Mouse (Mus musculus) liver, adult 2 months (tissue): ENCODE data around the gene Sapcd1. TPM values are rescaled to one million over a fixed set of nuclear protein-coding genes. Genes with fewer than 3 reads are reported as not detected.

Source experiments
- DNase-seq: peaks from one replicate; pipeline ENCODE4 v3.0.0-alpha.2; 2011; ENCODE audit warnings: low read depth, low spot score; ENCODE audit errors: extremely low read depth
- H3K27ac ChIP-seq: fragments of 200-500 bp; replicated peaks from 2 replicates; pipeline ENCODE4 v1.5.1; 2012; ENCODE audit warnings: low read depth, mild to moderate bottlenecking, control low read depth, inconsistent platforms, low read length; ENCODE audit not compliant: insufficient read depth
- H3K27me3 ChIP-seq: fragments of 200-500 bp; 2 replicates; pipeline ENCODE4 v1.6.1; 2012; ENCODE audit warnings: mild to moderate bottlenecking, moderate library complexity, low read length, inconsistent platforms; ENCODE audit not compliant: control insufficient read depth, insufficient read depth
- H3K36me3 ChIP-seq: fragments of 200-500 bp; 2 replicates; pipeline ENCODE4 v1.6.1; 2012; ENCODE audit warnings: low read length, inconsistent platforms; ENCODE audit not compliant: control insufficient read depth, insufficient read depth
- H3K4me1 ChIP-seq: fragments of 200-500 bp; 2 replicates; pipeline ENCODE4 v1.6.1; 2011; ENCODE audit warnings: low read length; ENCODE audit not compliant: control insufficient read depth, insufficient read depth
- H3K4me3 ChIP-seq: fragments of 200-500 bp; 2 replicates; pipeline ENCODE4 v1.5.1; 2011; ENCODE audit warnings: low read depth, mild to moderate bottlenecking, control low read depth, low read length, moderate library complexity; ENCODE audit not compliant: insufficient read depth
- H3K79me2 ChIP-seq: fragments of 200-500 bp; 2 replicates; pipeline ENCODE4 v1.6.1; 2012; ENCODE audit warnings: inconsistent platforms, mild to moderate bottlenecking, low read length, moderate library complexity; ENCODE audit not compliant: control insufficient read depth, insufficient read depth
- H3K9ac ChIP-seq: fragments of 200-500 bp; 2 replicates; pipeline ENCODE4 v1.6.1; 2012; ENCODE audit warnings: low read depth, mild to moderate bottlenecking, control low read depth, inconsistent platforms, low read length
- CTCF ChIP-seq: fragments of 200-500 bp; IDR thresholded peaks from 2 replicates; pipeline ENCODE4 v1.5.1; 2011; ENCODE audit warnings: low read depth, low read length, control low read depth
- POLR2A ChIP-seq: fragments of 200-500 bp; IDR thresholded peaks from 2 replicates; pipeline ENCODE4 v1.6.1; 2011; ENCODE audit warnings: low read length, control low read depth; ENCODE audit not compliant: insufficient read depth; ENCODE audit errors: extremely low read depth
- WGBS: fragments of 180-500 bp; shearing (Covaris S2); methylation state at CpG from one replicate; pipeline ENCODE4 v1.1.7; 2018; 5-methylcytosine and 5-hydroxymethylcytosine counted together
- polyA plus RNA-seq: library from polyadenylated mRNA; depleted of rRNA; stranded (reverse); fragments of >200 nt; gene quantifications from 2 replicates; pipeline ENCODE4 v1.2.3, GENCODE M21; 2012; rRNA removed
- total RNA-seq: library from RNA; depleted of rRNA; stranded (reverse); fragments of >200 nt; gene quantifications from 2 replicates; pipeline ENCODE4 v1.2.3, GENCODE M21; 2014; rRNA removed

Gene Sapcd1
- total and polyA plus RNA-seq, 2 experiments: 0.66 TPM; not detected in 1

GRCm38 (mm10) chr17:34977000-34977399 lies 50.8 kb downstream of the Sapcd1 start:
- WGBS: 84% methylated on average over 20 of the region's 20 CpGs
- no peak overlapping the region for H3K4me3 ChIP-seq
- no peak overlapping the region for H3K27ac ChIP-seq
- H3K36me3 ChIP-seq: no peaks in the 10 kb centered on the region
- no peaks in the 10 kb centered on the region for H3K79me2 ChIP-seq
- H3K9ac ChIP-seq: no peak overlapping the region
- H3K4me1 ChIP-seq: peaks cover 21% of the 10 kb centered on the region
- no peak for TF ChIP-seq POLR2A
- TF ChIP-seq CTCF: no peak
- peak; percentile 53 for DNase-seq
- H3K27me3 ChIP-seq: no peaks in the 10 kb centered on the region

Other genes starting within 250 kb of the Sapcd1 start
Only the 30 nearest of the 46 such genes appear.
- 1.1 TPM in 1 of 2 replicates, not detected in the other for gene Gm20547, start 146.0 kb downstream of the Sapcd1 start, total RNA-seq
- gene Gm20547, start 146.0 kb downstream of the Sapcd1 start, polyA plus RNA-seq: 0.09 TPM in 1 of 2 replicates, not detected in the other
- 101 and 113 TPM in 2 replicates for gene C2, start 129.8 kb downstream of the Sapcd1 start, total RNA-seq
- gene C2, start 129.8 kb downstream of the Sapcd1 start, polyA plus RNA-seq: 65.1 and 82.1 TPM in 2 replicates
- 45.2 and 54.6 TPM in 2 replicates for gene Ehmt2, start 129.5 kb downstream of the Sapcd1 start, total RNA-seq
- 81.8 and 103 TPM in 2 replicates for gene Ehmt2, start 129.5 kb downstream of the Sapcd1 start, polyA plus RNA-seq
- 0.13 and 0.18 TPM in 2 replicates for gene Slc44a4, start 113.5 kb downstream of the Sapcd1 start, total RNA-seq
- 0.34 and 0.35 TPM in 2 replicates for gene Slc44a4, start 113.5 kb downstream of the Sapcd1 start, polyA plus RNA-seq
- gene Neu1, start 96.8 kb downstream of the Sapcd1 start, total RNA-seq: 27.6 and 36.8 TPM in 2 replicates
- gene Neu1, start 96.8 kb downstream of the Sapcd1 start, polyA plus RNA-seq: 52.5 and 62.5 TPM in 2 replicates
- 3.6 and 10.1 TPM in 2 replicates for gene Hspa1b, start 68.8 kb downstream of the Sapcd1 start, total RNA-seq
- 10.0 and 11.2 TPM in 2 replicates for gene Hspa1b, start 68.8 kb downstream of the Sapcd1 start, polyA plus RNA-seq
- not detected in 2 replicates for gene Gm20481, start 58.1 kb downstream of the Sapcd1 start, total RNA-seq
- not detected in 2 replicates for gene Gm20481, start 58.1 kb downstream of the Sapcd1 start, polyA plus RNA-seq
- gene Hspa1a, start 55.9 kb downstream of the Sapcd1 start, total RNA-seq: 0.18 and 0.60 TPM in 2 replicates
- gene Hspa1a, start 55.9 kb downstream of the Sapcd1 start, polyA plus RNA-seq: 0.45 TPM in 2 replicates
- gene Hspa1l, start 55.3 kb downstream of the Sapcd1 start, total RNA-seq: 0.18 TPM in 1 of 2 replicates, not detected in the other
- gene Hspa1l, start 55.3 kb downstream of the Sapcd1 start, polyA plus RNA-seq: 0.05 TPM in 1 of 2 replicates, not detected in the other
- gene Lsm2, start 46.2 kb downstream of the Sapcd1 start, total RNA-seq: 7.9 and 11.1 TPM in 2 replicates
- 55.1 and 63.0 TPM in 2 replicates for gene Lsm2, start 46.2 kb downstream of the Sapcd1 start, polyA plus RNA-seq
- 11.8 and 27.5 TPM in 2 replicates for gene Vars, start 27.0 kb downstream of the Sapcd1 start, total RNA-seq
- 39.8 and 52.7 TPM in 2 replicates for gene Vars, start 27.0 kb downstream of the Sapcd1 start, polyA plus RNA-seq
- 0.07 and 0.09 TPM in 2 replicates for gene Vwa7, start 11.4 kb downstream of the Sapcd1 start, total RNA-seq
- 0.16 and 0.27 TPM in 2 replicates for gene Vwa7, start 11.4 kb downstream of the Sapcd1 start, polyA plus RNA-seq
- gene Msh5, start 18.7 kb upstream of the Sapcd1 start, total RNA-seq: 1.0 and 2.0 TPM in 2 replicates
- gene Msh5, start 18.7 kb upstream of the Sapcd1 start, polyA plus RNA-seq: 1.1 and 3.9 TPM in 2 replicates
- gene Clic1, start 21.9 kb upstream of the Sapcd1 start, total RNA-seq: 15.9 and 20.3 TPM in 2 replicates
- gene Clic1, start 21.9 kb upstream of the Sapcd1 start, polyA plus RNA-seq: 12.2 and 16.8 TPM in 2 replicates
- gene Ddah2, start 31.0 kb upstream of the Sapcd1 start, total RNA-seq: 3.0 and 3.6 TPM in 2 replicates
- 3.8 and 3.9 TPM in 2 replicates for gene Ddah2, start 31.0 kb upstream of the Sapcd1 start, polyA plus RNA-seq
- not detected in 2 replicates for gene Ly6g6c, start 37.4 kb upstream of the Sapcd1 start, total RNA-seq
- gene Ly6g6c, start 37.4 kb upstream of the Sapcd1 start, polyA plus RNA-seq: not detected in 2 replicates
- 0.18 TPM in 1 of 2 replicates, not detected in the other for gene Mpig6b, start 38.2 kb upstream of the Sapcd1 start, total RNA-seq
- 0.06 TPM in 1 of 2 replicates, not detected in the other for gene Mpig6b, start 38.2 kb upstream of the Sapcd1 start, polyA plus RNA-seq
- gene Ly6g6e, start 48.9 kb upstream of the Sapcd1 start, total RNA-seq: 0.37 TPM in 1 of 2 replicates, not detected in the other
- gene Ly6g6e, start 48.9 kb upstream of the Sapcd1 start, polyA plus RNA-seq: 0.33 and 0.35 TPM in 2 replicates
- 0.47 TPM in 1 of 2 replicates, not detected in the other for gene Ly6g6d, start 50.0 kb upstream of the Sapcd1 start, total RNA-seq
- gene Ly6g6d, start 50.0 kb upstream of the Sapcd1 start, polyA plus RNA-seq: 0.24 and 0.67 TPM in 2 replicates
- gene Ly6g6f, start 57.6 kb upstream of the Sapcd1 start, total RNA-seq: not detected in 2 replicates
- gene Ly6g6f, start 57.6 kb upstream of the Sapcd1 start, polyA plus RNA-seq: 0.07 TPM in 2 replicates
- 62.2 and 63.3 TPM in 2 replicates for gene Abhd16a, start 61.2 kb upstream of the Sapcd1 start, total RNA-seq
- 78.4 and 83.0 TPM in 2 replicates for gene Abhd16a, start 61.2 kb upstream of the Sapcd1 start, polyA plus RNA-seq
- gene Ly6g5c, start 80.3 kb upstream of the Sapcd1 start, total RNA-seq: not detected in 2 replicates
- gene Ly6g5c, start 80.3 kb upstream of the Sapcd1 start, polyA plus RNA-seq: not detected in 2 replicates
- 0.40 and 0.46 TPM in 2 replicates for gene Ly6g5b, start 87.4 kb upstream of the Sapcd1 start, total RNA-seq
- gene Ly6g5b, start 87.4 kb upstream of the Sapcd1 start, polyA plus RNA-seq: 0.26 and 0.62 TPM in 2 replicates
- 9.6 and 9.8 TPM in 2 replicates for gene Gpank1, start 93.4 kb upstream of the Sapcd1 start, total RNA-seq
- 10.5 and 11.4 TPM in 2 replicates for gene Gpank1, start 93.4 kb upstream of the Sapcd1 start, polyA plus RNA-seq
- 60.9 and 111 TPM in 2 replicates for gene Csnk2b, start 94.0 kb upstream of the Sapcd1 start, total RNA-seq
- gene Csnk2b, start 94.0 kb upstream of the Sapcd1 start, polyA plus RNA-seq: 215 and 228 TPM in 2 replicates
- gene D17H6S53E, start 98.4 kb upstream of the Sapcd1 start, total RNA-seq: 9.8 and 11.4 TPM in 2 replicates
- gene D17H6S53E, start 98.4 kb upstream of the Sapcd1 start, polyA plus RNA-seq: 12.4 and 18.3 TPM in 2 replicates
- 432 and 465 TPM in 2 replicates for gene Apom, start 104.0 kb upstream of the Sapcd1 start, total RNA-seq
- 510 and 575 TPM in 2 replicates for gene Apom, start 104.0 kb upstream of the Sapcd1 start, polyA plus RNA-seq
- 28.1 and 40.9 TPM in 2 replicates for gene Bag6, start 107.2 kb upstream of the Sapcd1 start, total RNA-seq
- 88.4 and 119 TPM in 2 replicates for gene Bag6, start 107.2 kb upstream of the Sapcd1 start, polyA plus RNA-seq
- gene Prrc2a, start 136.9 kb upstream of the Sapcd1 start, total RNA-seq: 12.4 and 23.2 TPM in 2 replicates
- 103 and 144 TPM in 2 replicates for gene Prrc2a, start 136.9 kb upstream of the Sapcd1 start, polyA plus RNA-seq
- gene Aif1, start 148.1 kb upstream of the Sapcd1 start, total RNA-seq: 8.6 and 13.3 TPM in 2 replicates
- 1.6 and 2.5 TPM in 2 replicates for gene Aif1, start 148.1 kb upstream of the Sapcd1 start, polyA plus RNA-seq